Mouse (Mus musculus) frontal cortex, postnatal 25 days (tissue): ENCODE data around the gene Cyb561d2.
"Not testable (repeated sequence)": the region's sequence is repeated elsewhere in the genome, so short reads cannot be mapped to it uniquely, and the experiment has no call there.

Source experiments
- DNase-seq, 2 experiments: peaks; one replicate each; pipeline ENCODE4 v3.0.0; 2022; ENCODE audit warnings: low spot score in 2 of 2

Cyb561d2 gene

GRCm38 (mm10) chr9:107571534-107572326, 29.7 kb upstream of the Cyb561d2 start:
- no peak for DNase-seq

DNA sequence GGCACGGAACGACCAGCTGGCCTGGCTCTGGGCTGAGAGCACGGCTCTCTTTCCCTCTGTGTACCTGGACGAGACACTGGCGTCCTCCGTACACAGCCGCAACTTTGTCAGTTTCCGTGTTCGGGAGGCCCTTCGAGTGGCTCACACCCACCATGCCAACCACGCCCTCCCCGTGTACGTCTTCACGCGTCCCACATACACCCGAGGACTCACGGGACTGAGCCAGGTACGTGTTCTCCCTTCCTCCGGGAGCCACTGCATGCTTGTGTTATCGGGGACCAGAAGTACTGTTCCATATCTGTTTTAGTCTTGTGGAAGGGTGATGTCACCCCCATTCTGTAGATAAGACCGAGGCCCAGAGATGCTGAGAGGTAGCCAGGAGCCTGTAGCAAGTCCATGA, 28.9 kb upstream of the Cyb561d2 start:
- DNase-seq, result no peak

GRCm38 (mm10) chr9:107570016-107570415, 28.0 kb upstream of the Cyb561d2 start:
- DNase-seq, result no peak

DNA sequence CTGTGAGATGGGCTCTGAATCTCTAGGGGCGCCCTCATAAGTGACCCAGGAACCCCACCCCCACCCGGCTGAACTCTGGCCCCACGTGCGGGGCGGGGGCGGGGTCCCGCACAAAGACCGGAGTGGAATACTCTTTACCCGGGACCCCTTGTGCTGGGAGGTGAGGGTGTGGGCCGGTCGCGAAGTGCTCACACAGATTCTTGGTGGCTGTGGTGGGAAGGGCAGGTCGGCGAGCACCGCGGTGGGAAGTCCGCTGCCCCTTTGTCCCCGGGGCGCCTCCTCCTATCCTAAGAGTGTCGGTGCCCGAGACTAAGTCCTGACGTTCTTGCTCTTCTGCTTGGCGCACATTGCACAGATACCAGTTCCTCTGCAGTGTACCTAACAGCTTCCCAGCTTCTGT, 27.3 kb upstream of the Cyb561d2 start:
- no peak for DNase-seq

GRCm38 (mm10) chr9:107568331-107569261, 26.6 kb upstream of the Cyb561d2 start:
- peak; percentile 61 to 69 for DNase-seq

DNA sequence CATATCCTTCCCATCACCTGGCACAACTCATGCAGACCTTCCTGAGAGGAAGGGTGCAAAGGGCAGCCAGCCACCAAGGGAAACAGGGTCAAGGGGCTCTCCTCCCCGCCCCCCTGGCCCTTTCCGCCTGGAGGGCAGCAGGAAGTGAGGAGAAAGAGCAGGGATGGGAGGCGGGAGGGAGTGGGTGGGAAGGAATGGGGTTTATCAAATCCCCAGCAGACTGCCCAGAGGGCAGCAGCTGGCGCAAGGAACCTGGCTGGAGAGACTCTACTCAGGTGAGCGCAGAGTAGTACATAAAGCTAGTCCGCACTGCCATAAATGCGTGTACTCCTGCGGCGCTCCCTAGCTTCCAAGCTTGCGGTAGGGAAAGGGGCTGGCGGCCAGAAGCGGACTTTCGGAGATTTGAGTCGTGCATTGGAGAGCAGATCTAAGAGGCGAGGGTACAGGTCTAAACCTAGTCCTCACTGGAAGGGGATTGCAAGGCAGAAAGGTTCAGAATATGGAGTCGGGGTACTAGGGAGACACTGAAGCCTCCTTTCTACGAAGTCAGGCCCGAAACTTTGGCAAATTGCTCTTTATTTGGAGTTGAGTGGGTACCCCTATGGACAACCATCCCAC, 25.8 kb upstream of the Cyb561d2 start, which contains the start of gene Hyal2:
Gene Hyal2, plus strand, starts transcription at position 244 of the 618 bp plus-strand sequence.
- no peak for DNase-seq

DNA sequence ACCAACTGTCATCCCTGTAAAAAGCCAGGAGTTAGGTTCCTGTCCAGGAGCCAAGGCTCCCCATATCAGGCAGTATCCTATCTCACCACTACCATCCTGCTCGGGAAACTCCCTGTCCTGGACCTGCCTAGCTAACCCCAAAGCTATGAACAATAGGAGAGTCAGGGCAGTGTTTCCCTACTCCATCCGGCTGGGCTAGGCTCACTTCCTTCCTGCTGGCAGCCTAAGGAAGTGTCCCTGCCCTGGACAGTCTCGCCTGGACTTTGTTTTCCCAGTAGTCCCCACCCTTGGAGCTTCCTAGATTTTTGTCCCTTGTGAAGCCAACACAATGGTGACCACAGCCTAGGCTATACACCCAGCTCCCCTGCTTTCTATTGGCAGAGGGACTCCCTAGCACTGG, 24.9 kb upstream of the Cyb561d2 start:
- DNase-seq, result no peak

DNA sequence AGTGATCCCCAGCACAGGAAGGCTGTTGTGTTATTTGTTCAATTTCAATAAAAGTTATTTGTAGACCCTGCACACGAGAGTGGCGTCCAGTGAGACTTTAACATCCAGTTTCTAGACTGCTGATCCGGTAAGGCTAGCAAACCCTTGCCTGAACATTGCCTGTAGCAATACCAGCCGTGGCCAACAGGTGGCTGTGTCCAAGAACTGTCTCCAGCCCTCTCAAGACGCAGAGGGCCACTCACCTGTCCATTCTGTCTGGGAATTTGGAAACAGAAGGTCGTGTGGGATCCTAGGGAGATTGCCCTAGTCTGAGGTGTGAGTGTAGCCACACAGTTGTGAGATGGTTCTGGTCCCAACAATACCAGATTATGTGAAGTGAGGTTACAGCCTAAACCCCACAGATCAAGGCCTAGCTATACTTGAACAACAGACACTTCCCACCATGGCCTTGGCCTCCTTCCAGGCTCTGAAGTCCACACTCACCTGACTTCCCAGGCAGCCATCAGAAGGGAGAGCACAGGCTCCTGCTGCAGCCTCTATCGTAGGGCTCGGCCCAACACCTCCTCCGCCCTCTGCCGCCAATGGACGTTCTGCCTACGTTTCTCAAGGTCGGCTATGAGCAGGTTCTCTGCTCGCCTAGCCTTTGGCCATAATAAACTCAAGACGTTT, 24.2 kb upstream of the Cyb561d2 start:
- peak; percentile 65 to 71 for DNase-seq

DNA sequence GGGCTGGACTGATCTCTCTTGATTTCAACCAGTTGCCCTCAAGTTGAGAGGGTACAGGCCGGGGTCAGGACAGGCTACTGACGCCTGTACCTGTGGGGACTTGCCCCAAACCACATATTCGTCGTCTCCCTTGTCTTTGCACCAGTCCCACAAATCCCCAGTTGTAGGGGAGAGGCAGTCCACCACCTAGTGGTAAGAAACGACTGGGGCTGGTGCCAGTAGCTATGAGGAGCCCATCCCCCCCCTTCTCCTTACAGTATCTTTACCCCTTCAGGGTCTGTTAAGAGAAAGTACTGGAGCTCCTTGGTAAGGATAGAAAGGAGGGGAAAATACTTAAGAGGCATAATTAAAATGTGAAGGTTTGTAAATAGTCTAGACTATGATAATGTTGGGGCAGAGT, 23.6 kb upstream of the Cyb561d2 start:
- DNase-seq, result not testable (repeated sequence)

DNA sequence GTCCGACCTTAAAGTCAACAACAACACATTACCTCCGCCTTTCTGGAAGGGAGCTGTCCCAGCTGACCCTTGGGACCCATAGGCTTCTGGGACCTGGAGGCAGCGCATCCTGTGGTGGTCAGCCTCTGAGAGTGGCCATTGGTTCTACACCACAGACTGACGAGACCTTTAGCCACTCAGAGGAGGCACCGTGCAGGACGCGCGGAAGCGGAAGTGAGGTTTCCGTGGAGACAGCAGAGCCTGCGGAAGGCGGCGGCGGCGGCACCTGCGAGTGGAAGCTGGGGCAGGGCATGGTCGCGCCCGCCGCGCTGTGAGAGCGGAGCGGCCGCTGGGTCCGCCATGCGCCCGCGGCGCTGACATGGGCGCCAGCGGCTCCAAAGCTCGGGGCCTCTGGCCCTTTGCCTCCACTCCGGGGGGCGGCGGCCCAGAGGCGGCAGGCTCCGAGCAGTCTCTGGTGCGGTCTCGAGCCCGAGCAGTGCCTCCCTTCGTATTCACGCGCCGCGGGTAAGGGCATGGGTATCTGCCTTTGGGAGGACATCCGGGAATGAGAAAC, 21.1 kb upstream of the Cyb561d2 start, which contains the start of gene Tusc2:
Gene Tusc2, plus strand, starts transcription at position 227 of the 553 bp plus-strand sequence.
- peak; percentile 86 to 89 for DNase-seq

DNA sequence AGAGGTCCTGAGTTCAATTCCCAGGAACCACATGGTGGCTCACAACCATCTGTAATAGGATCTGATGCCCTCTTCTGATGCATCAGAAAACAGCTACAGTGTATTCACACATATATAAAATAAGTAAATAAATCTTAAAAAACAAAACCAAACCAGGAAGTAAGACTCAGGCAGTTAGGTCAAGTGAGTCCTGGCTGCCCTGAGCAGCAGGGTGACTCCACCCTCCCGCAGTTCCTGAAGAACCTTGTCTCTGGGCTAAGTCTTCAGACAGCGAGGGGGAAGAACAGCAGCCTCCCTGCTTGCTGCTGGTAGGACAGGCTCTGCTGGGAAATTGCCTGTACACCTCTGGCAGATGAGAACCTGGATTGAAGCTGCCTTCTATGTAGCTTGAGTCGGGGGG, 14.4 kb upstream of the Cyb561d2 start:
- DNase-seq, result no peak

- no peak for DNase-seq
Measured at GRCm38 (mm10) chr9:107555701-107556100, 13.7 kb upstream of the Cyb561d2 start.

- DNase-seq, result no peak
Measured at GRCm38 (mm10) chr9:107555031-107555457, 13.1 kb upstream of the Cyb561d2 start.

DNA sequence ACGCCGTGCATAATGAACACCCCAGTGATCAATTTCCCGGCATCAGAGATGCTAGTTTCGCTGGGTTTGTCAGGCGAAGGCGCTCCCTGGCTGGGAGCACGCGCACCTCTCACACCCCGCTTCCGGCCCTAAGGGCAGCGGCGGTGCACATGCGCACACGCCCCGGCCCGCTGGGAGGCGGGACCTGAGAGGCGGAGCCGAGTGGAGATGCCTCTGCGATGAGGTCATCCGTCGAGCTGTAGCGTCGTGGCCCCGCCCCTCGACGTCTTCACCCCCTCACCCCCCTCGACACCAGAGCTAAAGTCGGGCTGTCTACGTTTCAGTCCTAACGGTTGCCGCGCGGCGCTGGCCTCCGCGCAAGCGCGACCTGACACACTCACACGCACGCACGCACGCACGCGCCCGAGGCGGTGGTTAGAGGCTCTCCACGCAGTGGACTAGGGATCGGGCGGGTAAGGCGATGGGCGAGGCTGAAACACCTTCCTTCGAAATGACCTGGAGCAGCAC, 12.4 kb upstream of the Cyb561d2 start:
- DNase-seq, result peak; percentile 83 to 91

DNA sequence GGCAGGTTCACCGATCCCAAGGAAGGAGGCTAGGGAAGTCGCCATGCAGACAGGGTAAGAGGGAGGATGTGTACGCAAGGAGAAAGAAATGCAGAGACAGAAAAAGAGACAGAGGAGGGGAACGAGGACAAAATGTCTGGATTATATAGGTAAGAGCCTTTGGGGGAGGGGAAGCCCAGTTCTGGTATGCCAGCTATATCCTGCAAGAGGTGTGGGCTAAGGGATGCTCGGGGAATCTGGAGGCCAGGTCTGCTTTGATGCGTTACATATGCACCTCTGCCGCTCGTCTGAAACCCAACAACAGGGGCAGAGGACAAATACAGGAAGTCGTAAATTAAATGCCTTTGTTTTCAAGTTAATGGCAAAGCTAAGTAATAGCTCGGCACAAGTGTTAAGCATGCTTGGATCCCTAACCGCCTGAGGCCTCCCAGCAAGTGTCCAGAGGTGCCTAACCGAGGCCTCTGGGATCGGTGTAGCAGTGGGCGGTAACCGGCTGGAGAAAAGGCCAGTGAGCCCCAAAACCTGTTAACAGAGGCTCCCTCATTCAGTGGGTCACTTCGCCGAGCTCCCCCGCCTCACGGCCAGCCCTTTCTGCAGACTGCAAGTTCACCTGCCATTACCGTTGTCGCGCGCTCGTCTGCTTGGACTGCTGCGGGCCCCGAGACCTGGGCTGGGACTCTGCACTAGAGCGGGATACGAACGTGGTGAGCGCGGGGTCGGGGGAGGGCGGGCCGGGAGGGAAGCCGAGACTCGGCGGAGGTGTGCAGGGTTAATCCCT, 11.7 kb upstream of the Cyb561d2 start:
- no peak for DNase-seq

DNA sequence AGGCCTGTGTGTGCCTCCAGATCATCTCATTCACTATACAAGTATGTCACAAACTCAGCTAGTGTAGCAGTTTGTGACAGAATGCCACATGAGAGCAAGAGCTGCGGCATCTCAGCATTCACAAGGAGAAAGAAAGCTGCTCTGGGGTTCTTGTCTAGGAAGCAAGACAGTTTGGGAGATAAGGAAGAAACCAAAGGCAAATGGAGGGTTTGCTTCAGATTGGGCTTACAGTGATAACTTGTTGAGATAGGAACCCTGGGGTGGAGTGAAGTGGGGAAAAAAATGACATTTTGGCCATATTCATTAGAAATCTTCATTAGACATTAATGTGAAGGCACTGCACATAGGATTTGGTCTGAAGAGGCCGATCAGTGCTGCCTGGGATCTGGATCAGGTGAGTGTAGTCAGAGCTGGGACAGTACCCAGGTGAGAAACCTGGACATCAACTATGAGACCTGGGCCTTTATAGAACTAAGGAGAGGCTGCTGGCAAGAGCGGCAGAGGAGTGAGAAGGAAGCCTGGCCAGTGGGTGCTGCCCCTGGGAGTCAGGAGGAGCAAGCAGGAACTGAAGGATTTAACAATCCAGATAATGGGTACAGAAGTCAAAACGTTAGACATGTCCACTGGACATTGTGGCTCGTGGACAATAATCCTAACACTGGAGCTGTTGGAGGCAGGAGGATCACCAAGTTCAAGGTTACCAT, 10.8 kb upstream of the Cyb561d2 start:
- no peak for DNase-seq

GRCm38 (mm10) chr9:107551890-107552355, 9.9 kb upstream of the Cyb561d2 start:
- DNase-seq, result no peak

GRCm38 (mm10) chr9:107551117-107551889, 9.3 kb upstream of the Cyb561d2 start, which contains the start of gene Rassf1:
Gene Rassf1 (plus strand): TSS chr9:107551555.
- DNase-seq, result no peak
